In the genomic region with DNA sequence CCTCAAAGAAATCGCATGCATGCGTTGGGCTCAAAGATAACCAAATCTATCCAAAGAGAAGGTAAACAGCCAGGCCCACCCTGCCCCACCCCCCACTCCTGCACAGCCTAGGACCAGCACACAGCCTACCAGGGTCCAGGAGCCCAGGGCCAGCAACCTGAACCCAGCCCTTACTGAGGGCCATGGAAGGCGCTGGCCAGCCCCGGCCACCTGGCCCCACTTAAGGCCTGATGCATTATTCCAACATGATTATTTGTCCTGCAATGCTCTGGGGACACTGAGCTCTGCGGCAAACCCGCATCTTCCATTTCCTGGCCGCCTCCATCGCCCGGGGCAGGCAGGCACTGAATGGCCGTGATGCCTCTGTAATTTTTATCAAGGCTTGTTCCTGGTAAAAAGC, we compare ENCODE assay signal across 9 mouse cellular contexts.
A peak's percentile ranks its signal among the peaks of the same experiment; 100 is the strongest.
DNase-seq lines count a peak whose midpoint lies in the region; ATAC-seq lines count a peak whose summit lies in the region.
"Had no signal": no experiment of that assay in that cellular context is flagged by ENCODE, and none has a peak within 500 bp of the region (broad histone marks: within the 10 kb centered on the region; RNA-seq: fewer than 3 reads in every experiment).

No protein-coding gene starts in this region.

- H3K4me2 ChIP-seq in heart, embryonic 14.5 days (ENCODE audit: low read length), result peak overlapping the region; percentile 7; the same call in 1 of the 2 replicates
- H3K4me2 ChIP-seq in hindbrain, embryonic 16.5 days (ENCODE audit: low read length), result no peak overlapping the region
- no peak overlapping the region for H3K4me2 ChIP-seq in midbrain, embryonic 11.5 days

- peak overlapping the region in 1 of 2 experiments; percentile 96; a peak in 1 of 4 replicates for H3K27ac ChIP-seq in heart, embryonic 14.5 days (replicated peaks in 1 of 2; ENCODE audit: control insufficient read depth in 1 of 2, insufficient read depth in 1 of 2, low read depth in 2 of 2, low read length in 2 of 2)
- H3K27ac ChIP-seq in hindbrain, embryonic 16.5 days (ENCODE audit: low read depth, low read length), result no peak overlapping the region
- peak overlapping the region; percentile 15; the same call in 1 of the 2 replicates for H3K27ac ChIP-seq in midbrain, embryonic 11.5 days (ENCODE audit: low read depth, low read length)

- H3K9me3 ChIP-seq in heart, embryonic 14.5 days (ENCODE audit: control insufficient read depth, low read length), result no peaks in the 10 kb centered on the region
- H3K9me3 ChIP-seq in hindbrain, embryonic 16.5 days (ENCODE audit: control insufficient read depth, low read length), result no peaks in the 10 kb centered on the region
- H3K9me3 ChIP-seq in midbrain, embryonic 11.5 days (ENCODE audit: control insufficient read depth, low read length), result no peaks in the 10 kb centered on the region

- 39% methylated on average over 10 of the region's 10 CpGs for WGBS in heart, embryonic 14.5 days
- WGBS in hindbrain, embryonic 16.5 days, result 19% methylated on average over 10 of the region's 10 CpGs
- 36% methylated on average over 10 of the region's 10 CpGs for WGBS in midbrain, embryonic 11.5 days

- ATAC-seq in heart, embryonic 14.5 days (ENCODE audit: insufficient number of reproducible peaks, insufficient read depth, low FRiP score, low read depth), result no peak
- 0 out of 2 replicates have a peak, but pooled peaks have one; percentile 21 for ATAC-seq in hindbrain, embryonic 16.5 days
- peak; percentile 48; the same call in 1 of the 2 replicates for ATAC-seq in midbrain, embryonic 11.5 days (ENCODE audit: low FRiP score)
- no peak for ATAC-seq in granulocyte monocyte progenitor cell, adult 5-6 weeks (replicated peaks; ENCODE audit: poor library complexity, severe bottlenecking)
- ATAC-seq in erythroblast, adult 5-6 weeks (replicated peaks; ENCODE audit: low FRiP score, poor library complexity, severe bottlenecking), result no peak

- H3K4me3 ChIP-seq in heart, embryonic 14.5 days (ENCODE audit: control insufficient read depth in 1 of 2, insufficient read depth in 1 of 2, low read depth in 1 of 2, low read length in 2 of 2), result no peak overlapping the region
- H3K4me3 ChIP-seq in hindbrain, embryonic 16.5 days (ENCODE audit: low read length), result no peak overlapping the region
- no peak overlapping the region for H3K4me3 ChIP-seq in midbrain, embryonic 11.5 days (ENCODE audit: low read depth, low read length)

- H3K36me3 ChIP-seq in heart, embryonic 14.5 days (ENCODE audit: control insufficient read depth, insufficient read depth, low read length), result no peaks in the 10 kb centered on the region
- no peaks in the 10 kb centered on the region for H3K36me3 ChIP-seq in hindbrain, embryonic 16.5 days (ENCODE audit: control insufficient read depth, insufficient read depth, low read length)
- no peaks in the 10 kb centered on the region for H3K36me3 ChIP-seq in midbrain, embryonic 11.5 days (ENCODE audit: control insufficient read depth, insufficient read depth, low read length)

- no peaks in the 10 kb centered on the region for H3K27me3 ChIP-seq in heart, embryonic 14.5 days (ENCODE audit: control insufficient read depth, insufficient read depth, low read length)
- no peaks in the 10 kb centered on the region for H3K27me3 ChIP-seq in hindbrain, embryonic 16.5 days (replicated peaks; ENCODE audit: control insufficient read depth, insufficient read depth, low read length)
- peaks cover 11% of the 10 kb centered on the region; the same call in 1 of the 2 replicates for H3K27me3 ChIP-seq in midbrain, embryonic 11.5 days (ENCODE audit: control insufficient read depth, insufficient read depth, low read length)

- no peak for DNase-seq in heart, postnatal 25 days (ENCODE audit: low spot score)
- DNase-seq in embryo, embryonic 11 days, result peak; percentile 66
- no peak for DNase-seq in midbrain, embryonic 11.5 days (ENCODE audit: low spot score, missing footprints)
- DNase-seq in layer of hippocampus, postnatal 14 days (ENCODE audit: low spot score in 2 of 2), result no peak
- DNase-seq: heart, postnatal 4 days had no signal

- H3K9ac ChIP-seq in heart, embryonic 14.5 days (ENCODE audit: low read length), result peak overlapping the region; percentile 59; the same call in 1 of the 2 replicates
- peak overlapping the region; percentile 6; the same call in 1 of the 2 replicates for H3K9ac ChIP-seq in hindbrain, embryonic 16.5 days (ENCODE audit: low read depth, low read length)
- no peak overlapping the region for H3K9ac ChIP-seq in midbrain, embryonic 11.5 days (ENCODE audit: low read length)

- peaks cover 63 to 69% of the 10 kb centered on the region in 2 experiments for H3K4me1 ChIP-seq in heart, embryonic 14.5 days (ENCODE audit: control insufficient read depth in 2 of 2, insufficient read depth in 2 of 2, low read length in 2 of 2)
- peaks cover 27% of the 10 kb centered on the region for H3K4me1 ChIP-seq in hindbrain, embryonic 16.5 days (ENCODE audit: control insufficient read depth, insufficient read depth, low read depth, low read length)
- H3K4me1 ChIP-seq in midbrain, embryonic 11.5 days (ENCODE audit: control insufficient read depth, insufficient read depth, low read length), result peaks cover 23% of the 10 kb centered on the region

- intact Hi-C loops in heart, postnatal 25 days (cut with DNase I), result loop anchor here (5.0 kb wide), 1 partner anchor 92 kb away; no protein-coding TSS in a partner anchor

Comparison
In these comparisons a context has a peak if more than half of its experiments do, and no peak if none do; other contexts are left out.
1. ATAC-seq: peak in hindbrain, embryonic 16.5 days (single experiment) and midbrain, embryonic 11.5 days (single experiment); none in heart, embryonic 14.5 days (single experiment), granulocyte monocyte progenitor cell, adult 5-6 weeks (single experiment) and erythroblast, adult 5-6 weeks (single experiment).